Mouse (Mus musculus) forebrain, embryonic 11.5 days (tissue): ENCODE measurements at regions not wholly inside any gene's neighbourhood (a gene's known extent, or its start where the extent isn't known, plus 50 kb on each side); places are given as distances from the start of the nearest gene placed in this dataset.

Experiments used
- ATAC-seq: fragments of 200-750 bp; cut with Nextera tagmentation; replicated peaks from 2 replicates; pipeline ENCODE4 v1.8.0; 2017; ENCODE audit warnings: moderate TSS enrichment; ENCODE audit not compliant: low FRiP score
- DNase-seq: peaks from one replicate; pipeline ENCODE4 v3.0.0-alpha.2; 2017; ENCODE audit warnings: low spot score
- H3K27ac ChIP-seq: fragments of 300-500 bp; sonication (generic); 2 replicates; pipeline ENCODE4 v1.5.1; 2014; ENCODE audit warnings: low read depth, low read length
- H3K27me3 ChIP-seq: fragments of 300-500 bp; sonication (generic); 2 replicates; pipeline ENCODE4 v1.6.1; 2014; ENCODE audit warnings: mild to moderate bottlenecking, low read length, mixed read lengths; ENCODE audit not compliant: control insufficient read depth, insufficient read depth
- H3K36me3 ChIP-seq: fragments of 300-500 bp; sonication (generic); 2 replicates; pipeline ENCODE4 v1.6.1; 2014; ENCODE audit warnings: mild to moderate bottlenecking, low read length, moderate library complexity, mixed read lengths; ENCODE audit not compliant: control insufficient read depth, insufficient read depth
- H3K4me1 ChIP-seq: fragments of 300-500 bp; sonication (generic); replicated peaks from 2 replicates; pipeline ENCODE4 v1.6.1; 2014; ENCODE audit warnings: low read length, mixed read lengths; ENCODE audit not compliant: control insufficient read depth, insufficient read depth
- H3K4me2 ChIP-seq: fragments of 300-500 bp; sonication (generic); 2 replicates; pipeline ENCODE4 v1.6.1; 2014; ENCODE audit warnings: low read depth, mild to moderate bottlenecking, low read length, moderate library complexity, mixed read lengths; ENCODE audit not compliant: severe bottlenecking
- H3K4me3 ChIP-seq: fragments of 300-500 bp; sonication (generic); 2 replicates; pipeline ENCODE4 v1.5.1; 2014; ENCODE audit warnings: low read depth, low read length
- H3K9ac ChIP-seq: fragments of 300-500 bp; sonication (generic); 2 replicates; pipeline ENCODE4 v1.6.1; 2014; ENCODE audit warnings: low read length
- H3K9me3 ChIP-seq: fragments of 300-500 bp; sonication (generic); 2 replicates; pipeline ENCODE4 v1.6.1; 2016; ENCODE audit warnings: low read length, mixed read lengths; ENCODE audit not compliant: control insufficient read depth
- WGBS: fragments of 180-500 bp; shearing (Covaris S2); extraction: QIAGEN DNeasy Blood & Tissue Kit; methylation state at CpG from one replicate; pipeline ENCODE4 v1.1.7; 2014; 5-methylcytosine and 5-hydroxymethylcytosine counted together

GRCm38 (mm10) chr11:110649575-110650210, 250.8 kb downstream of the Map2k6 start:
- Histone ChIP-seq H3K9ac (no peak overlapping the region), H3K9me3 (no peaks in the 10 kb centered on the region), H3K27me3 (no peaks in the 10 kb centered on the region), H3K36me3 (no peaks in the 10 kb centered on the region), H3K27ac (no peak overlapping the region), H3K4me2 (no peak overlapping the region), H3K4me3 (no peak overlapping the region), H3K4me1 (no peaks in the 10 kb centered on the region; the same call in 1 of the 2 replicates)
- DNase-seq (no peak), ATAC-seq (peak; percentile 73)
- 31% methylated on average over 7 of the region's 7 CpGs for WGBS

- Histone ChIP-seq H3K4me2 (no peak overlapping the region), H3K4me3 (no peak overlapping the region)
- 0 out of 2 replicates have a peak, but pooled peaks have one; percentile 18 for ATAC-seq
Observed at GRCm38 (mm10) chr11:110652068-110652467, 253.1 kb downstream of the Map2k6 start.

GRCm38 (mm10) chr11:110656524-110657156, 257.7 kb downstream of the Map2k6 start:
- Histone ChIP-seq H3K27ac (no peak overlapping the region), H3K36me3 (no peaks in the 10 kb centered on the region), H3K9ac (no peak overlapping the region), H3K4me2 (no peak overlapping the region), H3K9me3 (no peaks in the 10 kb centered on the region), H3K27me3 (no peaks in the 10 kb centered on the region), H3K4me3 (no peak overlapping the region), H3K4me1 (no peaks in the 10 kb centered on the region)
- WGBS, result 85% methylated on average over 11 of the region's 11 CpGs
- DNase-seq (no peak), ATAC-seq (no peak)

More at GRCm38 (mm10) chr11:110652068-110652467, 253.1 kb downstream of the Map2k6 start:
- no peaks in the 10 kb centered on the region; the same call in 1 of the 2 replicates for H3K4me1 ChIP-seq
- 47% methylated on average over 3 of the region's 3 CpGs for WGBS
- H3K27ac ChIP-seq, result no peak overlapping the region
- no peak overlapping the region for H3K9ac ChIP-seq
- no peaks in the 10 kb centered on the region for H3K27me3 ChIP-seq
- no peak for DNase-seq
- H3K9me3 ChIP-seq, result no peaks in the 10 kb centered on the region
- H3K36me3 ChIP-seq, result no peaks in the 10 kb centered on the region

GRCm38 (mm10) chr11:110657854-110658253, 258.9 kb downstream of the Map2k6 start:
- Histone ChIP-seq H3K4me3 (no peak overlapping the region), H3K27me3 (no peaks in the 10 kb centered on the region), H3K27ac (no peak overlapping the region), H3K9me3 (no peaks in the 10 kb centered on the region), H3K4me2 (no peak overlapping the region), H3K9ac (no peak overlapping the region), H3K36me3 (no peaks in the 10 kb centered on the region), H3K4me1 (no peaks in the 10 kb centered on the region)
- WGBS, result 89% methylated on average over 8 of the region's 8 CpGs
- ATAC-seq (no peak), DNase-seq (no peak)

- DNase-seq (no peak), ATAC-seq (no peak)
- H3K4me3 ChIP-seq, result no peak overlapping the region
- H3K27ac ChIP-seq, result no peak overlapping the region
- H3K9ac ChIP-seq, result no peak overlapping the region
- no peaks in the 10 kb centered on the region for H3K4me1 ChIP-seq
- H3K4me2 ChIP-seq, result no peak overlapping the region
- WGBS, result 91% methylated on average over 12 of the region's 12 CpGs
- H3K27me3 ChIP-seq, result no peaks in the 10 kb centered on the region
- H3K9me3 ChIP-seq, result no peaks in the 10 kb centered on the region
- H3K36me3 ChIP-seq, result no peaks in the 10 kb centered on the region
Observed at GRCm38 (mm10) chr11:110670626-110671508, 271.9 kb downstream of the Map2k6 start.

- no peaks in the 10 kb centered on the region for H3K27me3 ChIP-seq
- H3K4me1 ChIP-seq, result no peaks in the 10 kb centered on the region
- DNase-seq (no peak), ATAC-seq (no peak)
- no peaks in the 10 kb centered on the region for H3K9me3 ChIP-seq
- no peak overlapping the region for H3K27ac ChIP-seq
- H3K9ac ChIP-seq, result no peak overlapping the region
- WGBS, result 27% methylated on average over 1 of the region's 1 CpGs
- H3K4me3 ChIP-seq, result no peak overlapping the region
- H3K4me2 ChIP-seq, result no peak overlapping the region
- no peaks in the 10 kb centered on the region for H3K36me3 ChIP-seq
Observed at GRCm38 (mm10) chr11:110672941-110673340, 274.0 kb downstream of the Map2k6 start.

- Histone ChIP-seq H3K4me1 (no peaks in the 10 kb centered on the region), H3K27ac (no peak overlapping the region), H3K27me3 (no peaks in the 10 kb centered on the region), H3K36me3 (no peaks in the 10 kb centered on the region), H3K9me3 (no peaks in the 10 kb centered on the region), H3K4me2 (no peak overlapping the region), H3K4me3 (no peak overlapping the region), H3K9ac (no peak overlapping the region)
- ATAC-seq, result no peak
- no peak for DNase-seq
- WGBS, result 91% methylated on average over 4 of the region's 4 CpGs
Observed at GRCm38 (mm10) chr11:110692824-110693223, 275.0 kb upstream of the Kcnj16 start.

GRCm38 (mm10) chr11:110697067-110697466, 270.8 kb upstream of the Kcnj16 start:
- DNase-seq (no peak), ATAC-seq (no peak)
- H3K27ac ChIP-seq, result no peak overlapping the region
- H3K27me3 ChIP-seq, result no peaks in the 10 kb centered on the region
- no peaks in the 10 kb centered on the region for H3K36me3 ChIP-seq
- H3K4me2 ChIP-seq, result no peak overlapping the region
- 92% methylated on average over 6 of the region's 6 CpGs for WGBS
- no peaks in the 10 kb centered on the region for H3K4me1 ChIP-seq
- no peaks in the 10 kb centered on the region for H3K9me3 ChIP-seq
- H3K4me3 ChIP-seq, result no peak overlapping the region
- no peak overlapping the region for H3K9ac ChIP-seq
